ENCODE assay signal across 8 mouse cellular contexts in genomic region chr14:54912109-54912850, GRCm38 (mm10). TPM values are rescaled to one million over a fixed set of nuclear protein-coding genes. Genes with fewer than 3 reads are reported as not detected.
DNase-seq lines count a peak whose midpoint lies in the region; ATAC-seq and TF ChIP-seq lines count a peak whose summit lies in the region.

No protein-coding gene starts in this region.

- peak; percentile 36 for ATAC-seq in embryonic facial prominence, embryonic 15.5 days (ENCODE audit: insufficient number of reproducible peaks, low FRiP score, low TSS enrichment, low read depth)
- peak; percentile 52 for ATAC-seq in limb, embryonic 11.5 days (ENCODE audit: insufficient number of reproducible peaks, low FRiP score, low TSS enrichment, low read depth)
- no peak for ATAC-seq in megakaryocyte progenitor cell, adult 5-6 weeks (replicated peaks; ENCODE audit: poor library complexity)

- H3K27me3 ChIP-seq in cerebellum, adult 2 months (ENCODE audit: control insufficient read depth, insufficient read depth, low read length), result no peaks in the 10 kb centered on the region
- no peaks in the 10 kb centered on the region for H3K27me3 ChIP-seq in embryonic facial prominence, embryonic 15.5 days
- H3K27me3 ChIP-seq in limb, embryonic 11.5 days (ENCODE audit: control insufficient read depth, insufficient read depth, low read length), result no peaks in the 10 kb centered on the region

- H3K36me3 ChIP-seq in embryonic facial prominence, embryonic 15.5 days, result peaks cover 47% of the 10 kb centered on the region
- H3K36me3 ChIP-seq in limb, embryonic 11.5 days (ENCODE audit: control insufficient read depth, insufficient read depth, low read length), result peaks cover 11% of the 10 kb centered on the region

- no peak for DNase-seq in layer of hippocampus, adult 2 months (ENCODE audit: low spot score in 2 of 2)
- no peak for DNase-seq in layer of hippocampus, adult 9-11 months
- DNase-seq in cerebellum, adult 2 months, result peak; percentile 51 to 56
- DNase-seq in limb, embryonic 11.5 days (ENCODE audit: low spot score), result peak; percentile 44
- peak; percentile 29 for DNase-seq in retina, embryonic 14.5 days (ENCODE audit: low spot score)
- DNase-seq in adrenal gland, postnatal 4 days (ENCODE audit: low spot score in 2 of 2), result no peak

- H3K9me3 ChIP-seq in embryonic facial prominence, embryonic 15.5 days (replicated peaks), result no peaks in the 10 kb centered on the region
- no peaks in the 10 kb centered on the region for H3K9me3 ChIP-seq in limb, embryonic 11.5 days (ENCODE audit: control insufficient read depth, low read length)

- H3K4me3 ChIP-seq in layer of hippocampus, adult 2 months, result peak overlapping the region; percentile 99
- H3K4me3 ChIP-seq in cerebellum, adult 2 months (replicated peaks; ENCODE audit: insufficient read depth, low read depth, low read length), result peak overlapping the region; percentile 86
- peak overlapping the region; percentile 92 for H3K4me3 ChIP-seq in embryonic facial prominence, embryonic 15.5 days (replicated peaks)
- peak overlapping the region; percentile 96 for H3K4me3 ChIP-seq in limb, embryonic 11.5 days (ENCODE audit: low read depth, low read length)

- no peak for TF ChIP-seq CTCF in layer of hippocampus, adult 2 months (conservative IDR thresholded peaks at IDR 0.05)
- no peak for TF ChIP-seq CTCF in cerebellum, adult 2 months (IDR thresholded peaks at IDR 0.05; ENCODE audit: borderline replicate concordance, insufficient read depth, low read depth, low read length)

- H3K9ac ChIP-seq in embryonic facial prominence, embryonic 15.5 days, result peak overlapping the region; percentile 94
- H3K9ac ChIP-seq in limb, embryonic 11.5 days (ENCODE audit: low read length), result peak overlapping the region; percentile 92

- no peak for TF ChIP-seq POLR2A in cerebellum, adult 2 months (IDR thresholded peaks at IDR 0.05; ENCODE audit: borderline replicate concordance, insufficient read depth, low read length)

- H3K27ac ChIP-seq in layer of hippocampus, adult 2 months, result peak overlapping the region; percentile 100
- peak overlapping the region; percentile 89 for H3K27ac ChIP-seq in cerebellum, adult 2 months (ENCODE audit: insufficient read depth, low read length)
- H3K27ac ChIP-seq in embryonic facial prominence, embryonic 15.5 days (replicated peaks), result peak overlapping the region; percentile 91
- peak overlapping the region; percentile 72 for H3K27ac ChIP-seq in limb, embryonic 11.5 days (replicated peaks; ENCODE audit: low read depth, low read length)

- under 1% methylated on average over 57 of the region's 69 CpGs for WGBS in cerebellum, adult 2 months
- WGBS in embryonic facial prominence, embryonic 15.5 days, result 2% methylated on average over 39 of the region's 69 CpGs
- WGBS in limb, embryonic 11.5 days, result 3% methylated on average over 50 of the region's 69 CpGs

- H3K4me2 ChIP-seq in embryonic facial prominence, embryonic 15.5 days (replicated peaks), result peak overlapping the region; percentile 88
- peak overlapping the region; percentile 84 for H3K4me2 ChIP-seq in limb, embryonic 11.5 days (ENCODE audit: low read depth, severe bottlenecking)

- peaks cover 7% of the 10 kb centered on the region for H3K4me1 ChIP-seq in cerebellum, adult 2 months (ENCODE audit: control insufficient read depth, insufficient read depth, low read length)
- peaks cover 29% of the 10 kb centered on the region for H3K4me1 ChIP-seq in embryonic facial prominence, embryonic 15.5 days
- peaks cover 3% of the 10 kb centered on the region; the same call in 1 of the 2 replicates for H3K4me1 ChIP-seq in limb, embryonic 11.5 days (ENCODE audit: control insufficient read depth, insufficient read depth, low read length)

RNA-seq across cellular contexts. Expression of gene Slc22a17, which starts 0.7 kb away (rescaled TPM):
- 100 to 1,000 TPM; 666 to 700 TPM for total RNA-seq in layer of hippocampus, adult 2 months (2021)
- 687 and 690 TPM in 2 replicates for polyA plus RNA-seq in cerebellum, adult 2 months (2012; rRNA removed)
- polyA plus RNA-seq in embryonic facial prominence, embryonic 15.5 days (2015; fragmentation: Nextera tagmentation; extraction: Ambion mirVana), result 81.7 and 93.6 TPM in 2 replicates
- 35.5 and 46.0 TPM in 2 replicates for polyA plus RNA-seq in limb, embryonic 11.5 days (2014; fragmentation: Nextera tagmentation; extraction: Ambion mirVana)
- 1.3 and 3.0 TPM in 2 replicates for total RNA-seq in megakaryocyte progenitor cell, adult 5-6 weeks (2015)
- 1.3 and 1.4 TPM in 2 replicates for total RNA-seq in megakaryocyte progenitor cell, adult 5-6 weeks (2017)
- 10 to 100 TPM; 63.7 to 68.4 TPM for total RNA-seq in adrenal gland, postnatal 4 days (2021)

RNA-seq across cellular contexts. Expression of gene Efs, which starts 13.6 kb away (rescaled TPM):
- total RNA-seq in layer of hippocampus, adult 2 months (2021), result 10 to 100 TPM; 10.6 to 11.2 TPM
- polyA plus RNA-seq in cerebellum, adult 2 months (2012; rRNA removed), result 9.9 and 11.2 TPM in 2 replicates
- polyA plus RNA-seq in embryonic facial prominence, embryonic 15.5 days (2015; fragmentation: Nextera tagmentation; extraction: Ambion mirVana), result 59.7 and 63.4 TPM in 2 replicates
- 42.7 and 44.6 TPM in 2 replicates for polyA plus RNA-seq in limb, embryonic 11.5 days (2014; fragmentation: Nextera tagmentation; extraction: Ambion mirVana)
- not detected in 2 replicates for total RNA-seq in megakaryocyte progenitor cell, adult 5-6 weeks (2015)
- not detected in 2 replicates for total RNA-seq in megakaryocyte progenitor cell, adult 5-6 weeks (2017)
- 10 to 100 TPM; 13.2 to 13.9 TPM for total RNA-seq in adrenal gland, postnatal 4 days (2021)

RNA-seq across cellular contexts. Expression of gene Pabpn1, which starts 20.0 kb away (rescaled TPM):
- total RNA-seq in layer of hippocampus, adult 2 months (2021), result 100 to 1,000 TPM; 271 to 305 TPM
- 413 and 433 TPM in 2 replicates for polyA plus RNA-seq in cerebellum, adult 2 months (2012; rRNA removed)
- 124 and 125 TPM in 2 replicates for polyA plus RNA-seq in embryonic facial prominence, embryonic 15.5 days (2015; fragmentation: Nextera tagmentation; extraction: Ambion mirVana)
- polyA plus RNA-seq in limb, embryonic 11.5 days (2014; fragmentation: Nextera tagmentation; extraction: Ambion mirVana), result 158 and 177 TPM in 2 replicates
- 103 and 113 TPM in 2 replicates for total RNA-seq in megakaryocyte progenitor cell, adult 5-6 weeks (2015)
- total RNA-seq in megakaryocyte progenitor cell, adult 5-6 weeks (2017), result 320 and 416 TPM in 2 replicates
- 100 to 1,000 TPM; 334 to 350 TPM for total RNA-seq in adrenal gland, postnatal 4 days (2021)

RNA-seq across cellular contexts. Expression of gene Il25, which starts 20.2 kb away (rescaled TPM):
- not detected for total RNA-seq in layer of hippocampus, adult 2 months (2021)
- 0.26 and 0.43 TPM in 2 replicates for polyA plus RNA-seq in cerebellum, adult 2 months (2012; rRNA removed)
- 0.47 TPM in 1 of 2 replicates, not detected in the other for polyA plus RNA-seq in embryonic facial prominence, embryonic 15.5 days (2015; fragmentation: Nextera tagmentation; extraction: Ambion mirVana)
- not detected in 2 replicates for polyA plus RNA-seq in limb, embryonic 11.5 days (2014; fragmentation: Nextera tagmentation; extraction: Ambion mirVana)
- not detected in 2 replicates for total RNA-seq in megakaryocyte progenitor cell, adult 5-6 weeks (2015)
- total RNA-seq in megakaryocyte progenitor cell, adult 5-6 weeks (2017), result not detected in 2 replicates
- total RNA-seq in adrenal gland, postnatal 4 days (2021), result not detected

RNA-seq across cellular contexts. Expression of gene Cmtm5, which starts 23.8 kb away (rescaled TPM):
- total RNA-seq in layer of hippocampus, adult 2 months (2021), result 10 to 100 TPM; 66.9 to 78.4 TPM
- polyA plus RNA-seq in cerebellum, adult 2 months (2012; rRNA removed), result 215 and 237 TPM in 2 replicates
- polyA plus RNA-seq in embryonic facial prominence, embryonic 15.5 days (2015; fragmentation: Nextera tagmentation; extraction: Ambion mirVana), result 8.9 and 9.4 TPM in 2 replicates
- 1.8 and 3.2 TPM in 2 replicates for polyA plus RNA-seq in limb, embryonic 11.5 days (2014; fragmentation: Nextera tagmentation; extraction: Ambion mirVana)
- total RNA-seq in megakaryocyte progenitor cell, adult 5-6 weeks (2015), result not detected in 2 replicates
- total RNA-seq in megakaryocyte progenitor cell, adult 5-6 weeks (2017), result not detected in 2 replicates
- total RNA-seq in adrenal gland, postnatal 4 days (2021), result 1 to 10 TPM; 2.4 to 3.8 TPM

Comparison
In these comparisons a context has a peak if more than half of its experiments do, and no peak if none do; other contexts are left out.
1. DNase-seq: peak in cerebellum, adult 2 months (2 of 2), limb, embryonic 11.5 days (single experiment) and retina, embryonic 14.5 days (single experiment); none in layer of hippocampus, adult 2 months (0 of 2), layer of hippocampus, adult 9-11 months (single experiment) and adrenal gland, postnatal 4 days (0 of 2).
2. RNA of gene Slc22a17, which starts 0.7 kb away (total RNA-seq): 666 to 700 TPM in layer of hippocampus, adult 2 months and 63.7 to 68.4 TPM in adrenal gland, postnatal 4 days; 1.3 to 3.0 TPM in megakaryocyte progenitor cell, adult 5-6 weeks; every median in the first group is over 10 times any median in the second.
3. RNA of gene Efs, which starts 13.6 kb away (total RNA-seq): 13.2 to 13.9 TPM in adrenal gland, postnatal 4 days and 10.6 to 11.2 TPM in layer of hippocampus, adult 2 months; not detected in megakaryocyte progenitor cell, adult 5-6 weeks; every median in the first group is over 10 times any median in the second.
4. Peak in every context shown above with its lines, with median percentiles within 50 percentile points of each other: H3K27ac ChIP-seq and H3K4me3 ChIP-seq.